Mouse (Mus musculus) spleen, adult 12 weeks (tissue): Measurements from ENCODE around the gene Msn.
"Not testable (repeated sequence)": the region's sequence is repeated elsewhere in the genome, so short reads cannot be mapped to it uniquely, and the experiment has no call there.

Experiments used
- DNase-seq: peaks from one replicate; pipeline ENCODE4 v3.0.0; 2022; ENCODE audit warnings: low spot score

Msn gene

GRCm38 (mm10) chrX:96144960-96145488, 49.2 kb downstream of the Msn start:
- DNase-seq, result no peak

- DNase-seq, result no peak
Observed at GRCm38 (mm10) chrX:96148217-96148616, 52.4 kb downstream of the Msn start.

- DNase-seq, result no peak
Observed at GRCm38 (mm10) chrX:96153362-96153761, 57.5 kb downstream of the Msn start.

GRCm38 (mm10) chrX:96157936-96158335, 62.1 kb downstream of the Msn start:
- DNase-seq, result no peak

GRCm38 (mm10) chrX:96162571-96162970, 66.7 kb downstream of the Msn start:
- no peak for DNase-seq

GRCm38 (mm10) chrX:96171645-96172388, 76.0 kb downstream of the Msn start:
- DNase-seq, result no peak

- DNase-seq, result no peak
Observed at GRCm38 (mm10) chrX:96178437-96178836, 82.6 kb downstream of the Msn start.

GRCm38 (mm10) chrX:96184100-96184732, 88.4 kb downstream of the Msn start:
- no peak for DNase-seq

GRCm38 (mm10) chrX:96205143-96205542, 109.3 kb downstream of the Msn start:
- not testable (repeated sequence) for DNase-seq

GRCm38 (mm10) chrX:96206872-96207271, 111.0 kb downstream of the Msn start:
- DNase-seq, result no peak

- DNase-seq, result no peak
Observed at GRCm38 (mm10) chrX:96218088-96218487, 122.2 kb downstream of the Msn start.
